Mouse (Mus musculus) layer of hippocampus, adult 6 months (tissue): Measurements from ENCODE around the gene Fto. TPM values are rescaled to one million over a fixed set of nuclear protein-coding genes. Genes with fewer than 3 reads are reported as not detected.

Source experiments
- long read RNA-seq, 2 experiments: library from polyadenylated mRNA; unstranded; transcript quantifications; one replicate each; pipeline ENCODE4 v2.0.0; 2019 to 2020
- polyA plus RNA-seq: library from polyadenylated mRNA; unstranded; fragments of <200 nt; fragmentation: Nextera tagmentation; gene quantifications from 2 replicates; pipeline ENCODE4 v1.2.3, GENCODE M21; 2021

Gene Fto
- 21.9 and 22.1 TPM in 2 replicates for polyA plus RNA-seq
- long read RNA-seq, experiment 1, transcript Fto-201 (9 exons, 3,564 nt), result major isoform, 8 of 34 reads
- long read RNA-seq, experiment 1, partial matches to known transcripts, result 25 of 34 reads
- long read RNA-seq, experiment 1, other reads (novel, unspliced or antisense), result 1 of 34 reads
- long read RNA-seq, experiment 2, full-length matches to known transcripts, result 187 of 234 reads
- long read RNA-seq, experiment 2, partial matches to known transcripts, result 31 of 234 reads
- long read RNA-seq, experiment 2, other reads (novel, unspliced or antisense), result 16 of 234 reads

DNA sequence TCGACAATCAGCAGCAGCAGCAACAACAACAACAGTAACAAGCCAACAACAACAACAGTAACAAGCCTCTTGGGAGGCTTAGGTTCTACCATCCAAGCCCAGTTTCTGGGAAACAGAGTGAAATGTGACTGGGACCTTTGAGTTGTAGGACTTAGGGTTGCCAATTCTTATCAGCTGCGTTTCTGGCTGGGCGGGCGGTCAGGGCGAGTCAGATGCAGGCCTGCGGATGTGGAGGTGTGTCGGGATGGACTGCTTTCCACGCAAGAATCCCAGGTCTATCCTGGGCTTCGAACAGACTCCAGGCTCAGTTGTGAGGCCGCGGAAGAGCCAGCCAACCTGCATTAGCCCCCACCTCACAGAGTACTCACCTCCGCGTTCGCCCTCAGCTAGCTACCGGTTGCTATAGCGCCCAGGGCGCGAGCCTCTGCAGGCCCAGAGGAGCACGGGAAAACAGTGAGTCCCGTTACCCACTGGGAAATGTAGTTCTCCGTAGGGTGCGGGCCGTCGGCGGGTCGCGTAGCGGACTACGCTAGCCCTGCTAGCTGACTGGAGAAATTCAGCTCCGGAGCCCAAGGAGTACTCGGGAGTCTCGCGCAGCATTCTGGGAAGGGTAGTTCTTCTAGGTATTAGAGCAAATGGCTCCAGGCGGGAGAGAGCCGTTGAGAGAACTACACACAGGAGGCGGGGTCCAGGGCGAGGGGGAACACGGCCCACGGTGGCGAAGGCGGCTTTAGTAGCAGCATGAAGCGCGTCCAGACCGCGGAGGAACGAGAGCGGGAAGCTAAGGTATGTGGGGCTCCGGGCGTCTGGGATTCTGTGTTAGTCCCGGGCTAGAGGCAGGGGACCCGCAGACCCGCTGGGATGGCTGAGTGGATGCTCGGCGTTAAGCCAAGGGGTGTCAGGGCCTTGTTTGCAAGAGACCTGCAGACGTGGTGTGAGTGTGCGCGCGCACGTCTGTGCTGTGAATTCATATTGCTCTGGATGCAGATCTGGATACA is at the start of gene Fto, which contains the start of gene Rpgrip1l:
Gene Fto (plus strand): TSS at position 691 of the 998 bp plus-strand sequence.
Gene Rpgrip1l (minus strand): TSS at position 428 of the 998 bp plus-strand sequence.

Other genes with a start within 250 kb of the Fto start
- gene Rbl2, start 243.5 kb upstream of the Fto start, polyA plus RNA-seq, result 12.1 and 13.6 TPM in 2 replicates
- gene Aktip, start 113.5 kb upstream of the Fto start, polyA plus RNA-seq, result 125 and 128 TPM in 2 replicates
- gene Rpgrip1l, start 263 bp upstream of the Fto start, polyA plus RNA-seq, result 26.3 and 28.3 TPM in 2 replicates